Mouse (Mus musculus): ENCODE data around the gene Vmn1r149.
"Not testable (repeated sequence)": the region's sequence is repeated elsewhere in the genome, so short reads cannot be mapped to it uniquely, and the experiment has no call there.

Gene Vmn1r149

DNA sequence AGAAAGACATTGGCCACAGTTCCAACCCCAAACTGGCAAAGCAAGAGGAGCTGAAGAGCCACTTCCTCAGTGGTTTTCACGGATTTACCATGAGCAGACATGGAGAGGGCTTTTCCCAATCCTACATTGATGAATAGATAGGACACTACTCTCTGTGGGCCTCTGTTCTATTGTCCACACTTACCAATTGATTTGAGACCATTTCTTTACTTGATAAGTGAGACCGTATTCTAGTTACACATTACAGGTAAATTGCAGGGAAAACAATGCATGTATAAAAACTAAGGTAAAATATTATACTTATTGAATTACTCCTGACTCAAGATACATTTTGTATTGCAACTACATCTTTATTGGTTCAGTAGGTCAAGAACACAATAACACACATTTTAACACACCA lies at the start of gene Vmn1r149:
Vmn1r149 (minus strand) TSS at position 101 of the 400 bp plus-strand sequence.
- not testable (repeated sequence) for DNase-seq

DNA sequence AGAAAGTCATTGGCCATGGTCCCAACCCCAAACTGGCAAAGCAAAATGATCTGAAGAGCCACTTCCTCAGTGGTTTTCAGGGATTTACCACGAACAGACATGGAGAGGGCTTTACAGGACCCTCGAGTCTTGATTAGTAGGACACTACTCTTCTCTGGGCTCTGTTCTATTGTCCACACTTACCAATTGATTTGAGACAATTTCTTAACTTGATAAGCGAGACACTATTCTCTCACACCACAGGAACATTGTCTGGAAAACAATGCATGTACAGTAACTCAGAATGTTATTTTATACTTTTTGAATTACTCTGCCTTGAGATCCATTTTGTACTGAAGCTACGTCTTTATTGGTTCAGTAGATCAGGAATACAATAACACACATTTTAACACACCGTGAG lies 25.9 kb upstream of the Vmn1r149 start, which contains the start of gene Gm10665:
Gm10665 (minus strand) TSS at position 101 of the 400 bp plus-strand sequence.
- not testable (repeated sequence) for DNase-seq

- not testable (repeated sequence) for DNase-seq
These were observed 24.7 kb downstream of the Vmn1r149 start, which contains the start of gene Vmn1r148 for GRCm38 (mm10) chr7:22413283-22413682. TSS of gene Vmn1r148 (plus strand) at chr7:22413583.
